Mouse (Mus musculus): ENCODE data around the gene Hpdl. TPM values are rescaled to one million over a fixed set of nuclear protein-coding genes. Genes with fewer than 3 reads are reported as not detected.

Hpdl gene
- total RNA-seq, 4 experiments from 2014 or later = 2.9 to 6.1 (median 3.9) TPM

DNA sequence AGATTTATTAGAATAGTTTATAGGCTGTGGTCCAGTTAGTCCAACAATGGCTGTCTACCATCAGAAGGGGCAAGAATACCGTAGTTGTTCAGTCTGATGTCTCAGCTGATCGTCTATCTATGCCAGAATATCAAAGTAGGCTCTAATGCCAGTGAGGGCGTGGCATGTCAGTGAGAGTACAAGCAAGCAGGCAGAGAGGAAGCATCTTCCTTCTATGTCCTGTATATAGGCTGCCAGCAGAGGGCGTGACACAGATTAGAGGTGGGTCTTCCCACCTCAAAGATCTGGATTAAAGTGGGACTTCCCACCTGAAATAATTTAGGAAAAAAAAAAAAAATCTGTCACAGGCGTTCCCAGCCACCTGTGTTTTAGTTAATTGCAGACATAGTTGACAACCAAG is 21.6 kb downstream of the Hpdl start:
- no peak for DNase-seq (ENCODE audit: low spot score)

DNA sequence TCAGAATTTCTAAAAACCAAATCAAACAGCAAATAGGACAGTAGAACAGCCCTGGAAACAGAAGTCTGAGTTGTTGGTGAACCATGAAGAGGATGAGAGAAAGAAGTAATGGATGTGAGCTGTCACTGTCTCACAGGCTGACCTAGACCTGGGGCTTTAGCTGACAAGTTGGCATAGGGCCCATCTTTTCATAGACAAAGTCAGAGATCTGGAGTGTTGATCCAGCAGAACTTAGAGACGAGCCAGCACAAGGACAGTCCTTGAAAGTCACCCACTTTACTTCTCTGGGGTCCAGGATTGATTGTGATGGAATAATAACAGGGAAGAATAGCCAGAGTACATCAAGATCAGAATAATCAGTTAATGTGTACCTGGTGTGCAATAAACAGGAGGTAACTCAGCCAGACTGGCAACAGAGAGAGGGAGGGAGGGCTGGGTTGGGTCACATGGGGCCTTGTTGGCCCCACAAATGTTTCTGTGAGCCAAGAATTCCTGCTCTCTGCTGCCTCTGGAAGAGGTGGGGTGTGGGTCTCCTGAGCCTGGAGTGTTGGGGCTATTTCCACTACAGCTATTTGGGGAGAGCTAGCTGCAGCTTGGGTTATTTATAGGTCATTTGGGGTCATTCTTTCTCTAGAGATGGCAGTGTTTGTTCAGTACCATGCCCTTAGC is 24.9 kb downstream of the Hpdl start:
- no peak for DNase-seq (ENCODE audit: low spot score)

DNA sequence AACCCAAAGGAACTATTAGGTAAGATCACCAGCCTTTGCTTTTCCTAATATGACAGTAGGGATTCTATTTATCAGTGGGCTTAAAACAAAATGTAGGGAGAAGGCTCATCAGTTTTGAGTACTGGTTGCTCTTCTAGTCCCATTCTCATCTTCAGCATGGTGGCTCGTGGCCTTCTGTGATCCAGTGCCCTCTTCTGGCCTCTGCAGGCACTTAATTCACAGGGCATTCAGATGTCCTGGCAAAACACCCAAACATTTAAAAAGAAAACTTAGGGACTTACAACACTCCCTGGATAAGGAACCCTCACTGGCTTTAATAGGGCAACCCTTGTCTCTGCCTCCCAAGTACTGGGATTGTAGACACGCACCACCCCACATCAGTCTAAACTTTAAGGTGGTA is 27.2 kb downstream of the Hpdl start:
- no peak for DNase-seq (ENCODE audit: low spot score)

DNA sequence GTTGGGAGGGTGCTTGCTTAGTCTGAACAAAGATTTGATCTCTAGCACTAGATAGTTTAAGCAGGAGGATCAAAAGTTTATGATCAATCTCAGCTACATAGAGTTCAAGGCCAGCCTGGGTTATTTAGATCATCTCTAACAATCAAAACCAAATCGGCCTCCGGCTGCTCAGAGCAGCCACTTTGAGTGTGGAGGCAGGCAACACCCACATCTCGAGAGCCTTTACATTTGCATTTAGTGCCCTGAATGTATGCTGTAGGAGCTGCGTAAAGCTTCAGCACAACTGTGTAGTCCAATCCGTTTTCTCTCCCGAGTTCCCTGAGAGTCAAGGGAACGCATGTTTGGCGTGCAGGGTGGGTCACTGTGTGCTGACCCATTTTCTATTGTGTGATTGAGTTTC is 29.1 kb downstream of the Hpdl start:
- DNase-seq (ENCODE audit: low spot score) = no peak

DNA sequence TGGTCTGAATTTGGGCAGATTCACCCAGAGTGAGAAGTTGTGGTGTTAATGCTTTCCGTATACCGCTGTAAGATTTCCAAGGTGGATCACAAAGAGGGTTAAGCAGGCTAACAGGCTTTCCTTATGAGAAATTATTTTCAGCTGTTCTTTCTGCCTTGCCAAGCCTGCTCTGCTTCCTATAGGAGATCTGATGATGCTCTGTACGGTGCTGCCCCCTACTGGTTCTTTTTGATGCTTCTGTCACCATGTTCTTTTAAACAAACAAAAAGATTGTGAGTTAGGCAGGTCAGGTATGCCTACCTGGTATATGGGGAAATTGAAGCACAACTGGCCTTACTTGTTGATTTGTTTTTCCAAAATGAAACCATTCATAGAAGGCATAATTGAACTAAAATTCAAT is 32.6 kb downstream of the Hpdl start:
- DNase-seq (ENCODE audit: low spot score) = peak; percentile 87

DNA sequence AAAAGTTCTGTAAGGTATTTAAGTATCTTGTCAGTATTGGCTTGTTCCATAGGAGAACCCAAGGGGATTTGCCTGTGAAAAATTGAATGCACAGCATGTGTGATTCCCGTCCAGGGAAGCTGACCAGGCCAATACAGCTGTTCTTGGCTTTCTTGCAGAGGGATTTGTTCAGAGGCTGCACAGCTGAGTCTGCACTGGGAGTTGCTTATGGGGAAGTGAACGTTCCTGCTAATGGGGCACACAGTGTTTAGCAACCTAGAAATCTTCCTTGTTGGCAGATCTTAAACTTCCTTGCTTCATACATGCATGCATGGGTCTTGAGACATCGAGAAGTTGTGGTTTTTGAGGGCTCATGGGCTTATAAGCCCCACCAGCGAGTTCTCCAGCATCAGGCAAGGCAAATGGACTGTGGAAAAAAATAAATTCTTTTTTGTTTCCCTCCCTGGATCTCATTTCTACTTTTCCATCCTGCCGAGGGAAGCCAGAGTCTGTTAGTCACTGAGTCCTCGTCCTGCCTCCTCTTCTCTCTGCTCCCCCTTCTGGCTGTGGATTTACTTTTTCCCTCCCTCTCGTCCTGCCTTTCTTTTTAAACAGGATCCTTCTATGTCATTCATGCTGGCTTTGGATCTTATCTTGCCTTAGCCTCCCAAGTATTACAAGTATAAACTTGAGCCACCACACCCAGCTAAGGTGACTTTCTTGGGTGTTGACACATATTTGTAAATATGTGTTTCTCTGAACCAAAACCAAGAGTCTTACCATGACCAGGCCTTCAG is 33.3 kb downstream of the Hpdl start:
- peak; percentile 21 for DNase-seq (ENCODE audit: low spot score)

DNA sequence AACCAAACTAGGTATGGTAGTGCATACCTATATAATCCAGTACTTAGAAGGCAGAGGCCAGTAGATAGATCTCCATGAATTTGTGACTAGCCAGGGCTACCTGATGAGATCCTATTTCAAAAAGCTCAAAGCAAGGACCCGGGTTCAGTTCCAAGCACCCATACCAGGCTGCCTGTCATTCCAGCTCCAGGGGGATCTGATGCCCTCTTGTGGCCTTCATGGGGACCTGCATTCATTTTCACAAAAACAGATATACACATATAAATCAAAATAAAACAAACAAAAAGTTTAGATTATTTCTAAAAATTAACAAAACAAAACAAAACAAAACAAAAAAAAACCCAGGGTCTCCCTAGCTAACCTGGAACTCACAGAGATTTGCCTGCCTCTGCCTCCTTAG is 34.9 kb downstream of the Hpdl start:
- DNase-seq (ENCODE audit: low spot score) = no peak

DNA sequence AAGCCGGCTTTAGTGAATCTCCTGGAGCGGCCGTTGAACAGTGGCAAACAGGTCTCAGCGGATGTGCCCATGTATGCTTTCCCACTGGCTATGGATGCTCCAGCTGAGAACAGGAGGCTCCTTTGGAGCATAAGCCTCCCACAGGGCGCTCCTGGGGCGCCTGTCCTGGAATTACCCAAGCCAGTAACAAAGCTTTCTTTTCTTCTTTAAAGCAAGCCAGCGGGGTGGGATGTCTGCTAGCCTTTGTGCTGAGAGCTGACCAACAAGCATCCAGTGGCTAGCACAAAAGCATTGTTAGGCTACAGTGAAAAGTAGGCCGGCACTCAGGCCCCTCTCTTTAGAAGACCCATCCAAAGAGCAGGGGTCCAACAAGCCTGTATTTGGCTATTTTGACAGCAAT is 39.3 kb downstream of the Hpdl start:
- no peak for DNase-seq (ENCODE audit: low spot score)

DNA sequence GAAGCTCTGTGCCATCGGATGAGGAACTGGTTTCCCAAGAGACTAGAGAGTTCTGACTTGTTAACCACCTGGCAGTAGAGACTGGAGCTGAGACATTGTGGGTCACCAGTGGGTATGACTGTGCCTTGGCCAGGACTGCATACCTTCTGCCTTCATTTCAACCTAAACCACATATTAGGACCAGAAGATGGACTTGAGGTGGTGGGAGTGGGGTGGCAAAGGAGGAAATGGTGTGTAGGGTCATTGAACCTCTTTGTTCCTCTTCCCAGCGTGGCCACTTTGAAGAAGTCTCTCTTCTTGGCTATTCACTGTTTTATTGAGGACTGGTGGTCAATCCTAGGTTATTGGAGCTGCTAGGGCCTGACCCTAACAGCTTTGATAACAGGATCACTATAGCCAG is 40.1 kb downstream of the Hpdl start:
- no peak for DNase-seq (ENCODE audit: low spot score)

DNA sequence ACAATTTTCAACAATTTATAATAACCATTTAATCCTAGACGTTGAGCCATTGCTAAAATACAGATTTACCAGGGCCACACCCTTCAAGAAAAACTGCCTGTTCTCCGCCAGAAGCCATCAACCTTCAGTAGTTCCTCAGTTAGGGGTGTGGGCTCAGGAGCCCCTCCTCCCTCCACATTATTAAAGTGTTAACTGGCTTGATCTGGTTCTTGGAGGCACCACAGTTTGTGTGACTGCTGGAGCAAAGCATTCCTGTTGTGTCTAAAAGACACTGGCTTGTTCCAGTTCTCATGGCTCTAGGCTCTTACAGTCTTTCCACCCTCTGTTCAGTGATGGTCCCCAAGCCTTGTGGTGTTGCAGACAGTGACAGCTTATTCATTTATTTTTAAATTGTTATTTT is 41.0 kb downstream of the Hpdl start:
- no peak for DNase-seq (ENCODE audit: low spot score)

DNA sequence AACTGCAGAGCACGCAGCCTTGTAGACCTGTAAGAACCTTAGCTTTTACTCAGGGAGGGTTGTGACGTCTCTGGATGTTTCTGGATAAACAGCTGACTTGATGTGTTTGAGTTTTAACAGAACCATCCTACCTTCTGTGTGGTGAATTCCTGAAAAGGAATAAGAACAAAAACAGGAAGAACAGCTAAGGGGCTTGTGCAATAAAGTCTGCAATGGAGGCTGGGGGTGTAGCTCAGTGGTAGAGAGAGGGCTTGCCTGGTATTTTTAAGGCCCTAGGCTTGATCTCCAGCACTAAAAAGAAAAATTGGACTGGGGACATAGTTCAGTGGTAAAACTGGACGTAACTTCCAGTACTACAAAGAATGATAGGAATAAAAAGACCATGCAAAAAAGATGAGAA is 44.4 kb downstream of the Hpdl start:
- DNase-seq (ENCODE audit: low spot score) = no peak

DNA sequence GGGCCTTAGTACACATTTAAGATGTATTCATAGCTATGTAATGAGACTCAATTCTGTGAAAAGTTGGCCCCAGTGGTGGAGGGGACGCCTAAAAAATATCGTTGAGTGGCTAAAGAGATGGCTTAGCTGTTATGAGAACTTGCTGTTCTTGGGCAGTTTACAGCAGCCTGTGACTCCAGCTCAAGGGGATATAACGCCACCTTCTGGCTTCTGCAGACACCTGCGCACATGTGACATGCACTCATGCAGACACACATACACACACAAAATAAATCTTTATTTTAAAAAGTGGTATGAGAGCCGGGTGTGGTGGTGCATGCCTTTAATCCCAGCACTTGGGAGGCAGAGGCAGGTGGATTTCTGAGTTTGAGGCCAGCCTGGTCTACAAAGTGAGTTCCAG is 45.1 kb downstream of the Hpdl start:
- DNase-seq (ENCODE audit: low spot score) = no peak

Other genes starting within 250 kb of the Hpdl start
- 1 to 10 TPM; 3.1 to 3.5 (median 3.3) TPM for gene Ccdc17, start 225.1 kb downstream of the Hpdl start, total RNA-seq (2022)
- gene Nasp, start 193.8 kb downstream of the Hpdl start, total RNA-seq (2022) = 10 to 100 TPM; 13.3 to 18.4 (median 16.0) TPM
- 100 to 1,000 TPM; 297 to 332 (median 327) TPM for gene Akr1a1, start 170.0 kb downstream of the Hpdl start, total RNA-seq (2022)
- 100 to 1,000 TPM; 475 to 641 (median 529) TPM for gene Prdx1, start 136.2 kb downstream of the Hpdl start, total RNA-seq (2022)
- 10 to 100 TPM; 61.8 to 72.5 (median 66.4) TPM for gene Mmachc, start 113.3 kb downstream of the Hpdl start, total RNA-seq (2022)
- gene Ccdc163, start 113.2 kb downstream of the Hpdl start, total RNA-seq (2022) = 1 to 10 TPM; 3.0 to 5.7 (median 4.1) TPM
- gene Tesk2, start 100.8 kb downstream of the Hpdl start, total RNA-seq (2022) = 1 to 10 TPM; 1.6 to 3.3 (median 2.3) TPM
- gene Toe1, start 14.1 kb downstream of the Hpdl start, total RNA-seq (2022) = 1 to 10 TPM; 4.2 to 8.2 (median 5.4) TPM
- 1 to 10 TPM in 3 of 4 experiments, under 1 TPM in 1; 0.95 to 1.3 (median 1.1) TPM for gene Mutyh, start 14.0 kb downstream of the Hpdl start, total RNA-seq (2022)
- 1 to 10 TPM in 1 of 4 experiments, under 1 TPM in 3; 0.82 to 1.4 (median 0.92) TPM for gene Zswim5, start 55.7 kb upstream of the Hpdl start, total RNA-seq (2022)
- 100 to 1,000 TPM in 1 of 4 experiments, 10 to 100 TPM in 3; 85.5 to 108 (median 91.8) TPM for gene Urod, start 172.7 kb upstream of the Hpdl start, total RNA-seq (2022)
- 10 to 100 TPM; 16.7 to 20.6 (median 17.7) TPM for gene Hectd3, start 173.6 kb upstream of the Hpdl start, total RNA-seq (2022)
- gene Eif2b3, start 197.7 kb upstream of the Hpdl start, total RNA-seq (2022) = 10 to 100 TPM; 13.5 to 18.2 (median 15.0) TPM